Mouse (Mus musculus) forebrain, postnatal 0 days (tissue): Measurements from ENCODE around the gene Ddx5. TPM values are rescaled to one million over a fixed set of nuclear protein-coding genes. Genes with fewer than 3 reads are reported as not detected.

ENCODE experiments used
- ATAC-seq: fragments of 200-750 bp; cut with Nextera tagmentation; 2 replicates; pipeline ENCODE4 v1.8.0; 2017; ENCODE audit warnings: mild to moderate bottlenecking, moderate library complexity
- DNase-seq: peaks from one replicate; pipeline ENCODE4 v3.0.0-alpha.2; 2015
- H3K27ac ChIP-seq: fragments of 300-500 bp; sonication (generic); 2 replicates; pipeline ENCODE4 v1.5.1; 2014; ENCODE audit warnings: low read depth, mild to moderate bottlenecking, antibody characterized with exemption, low read length, moderate library complexity, mixed read lengths
- H3K27me3 ChIP-seq: fragments of 300-500 bp; sonication (generic); 2 replicates; pipeline ENCODE4 v1.6.1; 2014; ENCODE audit warnings: mild to moderate bottlenecking, low read length, mixed read lengths; ENCODE audit not compliant: insufficient read depth
- H3K36me3 ChIP-seq: fragments of 300-500 bp; sonication (generic); 2 replicates; pipeline ENCODE4 v1.6.1; 2014; ENCODE audit warnings: mild to moderate bottlenecking, moderate library complexity; ENCODE audit not compliant: insufficient read depth
- H3K4me1 ChIP-seq: fragments of 300-500 bp; sonication (generic); 2 replicates; pipeline ENCODE4 v1.6.1; 2014; ENCODE audit warnings: antibody characterized with exemption; ENCODE audit not compliant: insufficient read depth
- H3K4me2 ChIP-seq: fragments of 300-500 bp; sonication (generic); 2 replicates; pipeline ENCODE4 v1.6.1; 2014; ENCODE audit warnings: low read depth, mild to moderate bottlenecking, moderate library complexity
- H3K4me3 ChIP-seq: fragments of 300-500 bp; sonication (generic); 2 replicates; pipeline ENCODE4 v1.5.1; 2014; ENCODE audit warnings: low read depth, low read length, mixed read lengths
- H3K9ac ChIP-seq: fragments of 300-500 bp; sonication (generic); 2 replicates; pipeline ENCODE4 v1.6.1; 2014; ENCODE audit warnings: mild to moderate bottlenecking
- H3K9me3 ChIP-seq: fragments of 300-500 bp; sonication (generic); 2 replicates; pipeline ENCODE4 v1.6.1; 2016; ENCODE audit warnings: low read length
- CTCF ChIP-seq: sonication (generic); IDR thresholded peaks from 2 replicates; pipeline ENCODE4 v1.5.1; 2016; ENCODE audit warnings: antibody characterized with exemption, control low read depth, low read depth
- WGBS: fragments of 180-500 bp; shearing (Covaris S2); extraction: QIAGEN DNeasy Blood & Tissue Kit; methylation state at CpG from one replicate; pipeline ENCODE4 v1.1.7; 2014; 5-methylcytosine and 5-hydroxymethylcytosine counted together
- polyA plus RNA-seq: library from polyadenylated mRNA; unstranded; fragments of >200 nt; fragmentation: Nextera tagmentation; extraction: Ambion mirVana; gene quantifications from 2 replicates; pipeline ENCODE4 v1.2.1, GENCODE M21; 2015
- total RNA-seq: library from RNA; depleted of rRNA; stranded (reverse); fragments of >200 nt; gene quantifications from 2 replicates; pipeline ENCODE4 v1.2.3, GENCODE M21; 2014

The Ddx5 gene
- total and polyA plus RNA-seq, 2 experiments from 2014 or later = 306 to 530 TPM

DNA sequence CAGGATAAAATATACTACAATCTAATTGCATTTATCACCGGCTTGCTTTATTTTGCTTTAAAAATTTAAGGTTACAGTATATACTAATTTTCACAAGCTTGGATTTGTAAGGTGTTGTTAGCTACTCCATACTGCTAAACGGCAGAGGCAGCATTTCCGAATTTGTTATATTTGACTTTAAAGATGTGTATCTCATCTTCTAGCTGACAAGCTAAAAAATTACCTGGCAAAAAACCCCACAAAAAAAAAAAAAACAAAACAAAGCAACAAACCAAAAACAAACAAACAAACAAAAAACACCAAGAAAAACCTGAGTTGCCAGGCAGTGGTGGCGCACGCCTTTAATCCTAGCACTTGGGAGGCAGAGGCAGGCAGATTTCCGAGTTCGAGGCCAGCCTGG is 10.9 kb downstream of the Ddx5 start:
- Histone ChIP-seq H3K27ac (no peak overlapping the region), H3K36me3 (peaks cover 48% of the 10 kb centered on the region), H3K9me3 (no peaks in the 10 kb centered on the region), H3K4me1 (0 out of 2 replicates have a peak, but pooled peaks cover 2% of the 10 kb centered on the region), H3K4me3 (no peak overlapping the region), H3K9ac (no peak overlapping the region), H3K27me3 (no peaks in the 10 kb centered on the region), H3K4me2 (no peak overlapping the region; the same call in 1 of the 2 replicates)
- ATAC-seq = no peak
- 91% methylated on average over 7 of the region's 7 CpGs for WGBS
- no peak for DNase-seq
- TF ChIP-seq CTCF = no peak

GRCm38 (mm10) chr11:106777395-106777794 is 11.6 kb downstream of the Ddx5 start:
- Histone ChIP-seq H3K4me2 (no peak overlapping the region), H3K4me1 (0 out of 2 replicates have a peak, but pooled peaks cover 2% of the 10 kb centered on the region), H3K9me3 (no peaks in the 10 kb centered on the region), H3K4me3 (no peak overlapping the region), H3K27me3 (no peaks in the 10 kb centered on the region), H3K9ac (no peak overlapping the region), H3K27ac (no peak overlapping the region), H3K36me3 (peaks cover 47% of the 10 kb centered on the region)
- TF ChIP-seq CTCF = no peak
- 91% methylated on average over 3 of the region's 3 CpGs for WGBS
- no peak for DNase-seq
- no peak for ATAC-seq

DNA sequence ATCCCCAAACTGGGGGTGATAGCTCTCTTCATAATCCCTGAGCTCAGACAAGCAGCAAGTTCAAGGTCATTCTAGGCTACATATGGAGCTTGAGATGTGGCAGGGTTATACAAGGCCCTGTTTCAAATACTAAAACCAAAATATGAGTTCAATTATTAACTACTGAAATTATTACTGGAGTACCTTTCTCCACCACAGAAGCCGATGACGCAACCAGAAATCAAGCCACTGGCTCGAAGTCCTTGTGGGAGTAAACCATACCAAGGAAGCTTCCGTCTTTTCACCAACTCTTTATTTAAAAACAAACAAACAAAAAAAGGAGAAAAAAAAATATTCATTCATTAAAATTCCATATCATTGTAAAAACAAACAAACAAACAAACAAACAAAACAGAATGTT is 12.0 kb downstream of the Ddx5 start:
- Histone ChIP-seq H3K4me2 (no peak overlapping the region), H3K36me3 (peaks cover 47% of the 10 kb centered on the region), H3K9me3 (no peaks in the 10 kb centered on the region), H3K4me3 (no peak overlapping the region), H3K9ac (no peak overlapping the region), H3K4me1 (0 out of 2 replicates have a peak, but pooled peaks cover 2% of the 10 kb centered on the region), H3K27me3 (no peaks in the 10 kb centered on the region), H3K27ac (no peak overlapping the region)
- 95% methylated on average over 4 of the region's 4 CpGs for WGBS
- no peak for TF ChIP-seq CTCF
- ATAC-seq (no peak), DNase-seq (no peak)

- 89% methylated on average over 9 of the region's 9 CpGs for WGBS
- no peak for ATAC-seq
- TF ChIP-seq CTCF = no peak
- DNase-seq = no peak
- Histone ChIP-seq H3K4me1 (0 out of 2 replicates have a peak, but pooled peaks cover 2% of the 10 kb centered on the region), H3K36me3 (peaks cover 50% of the 10 kb centered on the region), H3K27ac (no peak overlapping the region), H3K9me3 (no peaks in the 10 kb centered on the region), H3K27me3 (no peaks in the 10 kb centered on the region), H3K4me2 (no peak overlapping the region), H3K4me3 (no peak overlapping the region), H3K9ac (no peak overlapping the region)
Measured at GRCm38 (mm10) chr11:106773061-106773460, 15.9 kb downstream of the Ddx5 start.

GRCm38 (mm10) chr11:106770195-106770974 is 18.6 kb downstream of the Ddx5 start:
- DNase-seq (peak; percentile 48), ATAC-seq (no peak)
- Histone ChIP-seq H3K27ac (no peak overlapping the region), H3K36me3 (peaks cover 56% of the 10 kb centered on the region), H3K27me3 (no peaks in the 10 kb centered on the region), H3K4me3 (no peak overlapping the region), H3K4me2 (no peak overlapping the region), H3K9me3 (no peaks in the 10 kb centered on the region), H3K9ac (no peak overlapping the region), H3K4me1 (no peaks in the 10 kb centered on the region)
- peak; percentile 70 for TF ChIP-seq CTCF
- 94% methylated on average over 9 of the region's 9 CpGs for WGBS

- no peaks in the 10 kb centered on the region for H3K9me3 ChIP-seq
- 0 out of 2 replicates have a peak, but pooled peaks have one; percentile 6 for TF ChIP-seq CTCF
- 96% methylated on average over 4 of the region's 4 CpGs for WGBS
- H3K36me3 ChIP-seq = peaks cover 31% of the 10 kb centered on the region
- ATAC-seq = no peak
- no peaks in the 10 kb centered on the region for H3K27me3 ChIP-seq
- H3K4me1 ChIP-seq = no peaks in the 10 kb centered on the region
- DNase-seq = no peak
- no peak overlapping the region for H3K4me3 ChIP-seq
- no peak overlapping the region for H3K27ac ChIP-seq
- H3K4me2 ChIP-seq = no peak overlapping the region
- H3K9ac ChIP-seq = no peak overlapping the region
Measured at GRCm38 (mm10) chr11:106767516-106767915, 21.5 kb downstream of the Ddx5 start.

DNA sequence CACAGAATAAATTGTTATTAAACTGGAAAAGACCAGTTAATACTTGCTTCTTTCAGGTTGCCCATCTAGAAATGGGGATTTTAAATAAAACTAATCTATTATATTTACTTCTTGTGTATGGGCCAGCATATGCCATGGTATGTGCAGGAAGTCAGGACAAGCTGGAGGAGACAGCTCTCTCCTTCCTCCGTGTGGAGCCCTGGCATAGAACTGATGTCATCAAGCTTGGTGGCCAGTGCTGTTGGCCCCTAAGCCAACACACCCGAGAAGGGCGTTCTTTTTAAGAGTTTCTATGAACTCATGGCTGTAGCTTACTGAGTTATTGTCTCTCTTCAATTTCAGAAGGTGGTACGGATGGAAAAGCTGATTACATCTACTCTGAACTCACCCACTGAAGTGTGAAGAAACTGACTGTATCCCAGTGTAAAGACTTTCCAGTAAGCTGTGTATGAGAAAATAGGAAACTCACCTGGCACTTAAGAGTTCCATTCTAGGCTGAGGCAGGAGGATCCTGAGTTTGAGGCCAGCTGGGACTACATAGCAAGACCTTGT is 22.3 kb downstream of the Ddx5 start:
- Histone ChIP-seq H3K9ac (no peak overlapping the region), H3K27me3 (no peaks in the 10 kb centered on the region), H3K36me3 (peaks cover 25% of the 10 kb centered on the region), H3K9me3 (no peaks in the 10 kb centered on the region), H3K4me2 (no peak overlapping the region), H3K4me1 (no peaks in the 10 kb centered on the region), H3K4me3 (no peak overlapping the region), H3K27ac (no peak overlapping the region)
- 92% methylated on average over 4 of the region's 4 CpGs for WGBS
- no peak for TF ChIP-seq CTCF
- no peak for ATAC-seq
- no peak for DNase-seq
